Mouse (Mus musculus) frontal cortex, postnatal 25 days (tissue): ENCODE data around the gene Slc22a17.

Experiments
- DNase-seq, 2 experiments: peaks; one replicate each; pipeline ENCODE4 v3.0.0; 2022; ENCODE audit warnings: low spot score in 2 of 2

Slc22a17 gene

DNA sequence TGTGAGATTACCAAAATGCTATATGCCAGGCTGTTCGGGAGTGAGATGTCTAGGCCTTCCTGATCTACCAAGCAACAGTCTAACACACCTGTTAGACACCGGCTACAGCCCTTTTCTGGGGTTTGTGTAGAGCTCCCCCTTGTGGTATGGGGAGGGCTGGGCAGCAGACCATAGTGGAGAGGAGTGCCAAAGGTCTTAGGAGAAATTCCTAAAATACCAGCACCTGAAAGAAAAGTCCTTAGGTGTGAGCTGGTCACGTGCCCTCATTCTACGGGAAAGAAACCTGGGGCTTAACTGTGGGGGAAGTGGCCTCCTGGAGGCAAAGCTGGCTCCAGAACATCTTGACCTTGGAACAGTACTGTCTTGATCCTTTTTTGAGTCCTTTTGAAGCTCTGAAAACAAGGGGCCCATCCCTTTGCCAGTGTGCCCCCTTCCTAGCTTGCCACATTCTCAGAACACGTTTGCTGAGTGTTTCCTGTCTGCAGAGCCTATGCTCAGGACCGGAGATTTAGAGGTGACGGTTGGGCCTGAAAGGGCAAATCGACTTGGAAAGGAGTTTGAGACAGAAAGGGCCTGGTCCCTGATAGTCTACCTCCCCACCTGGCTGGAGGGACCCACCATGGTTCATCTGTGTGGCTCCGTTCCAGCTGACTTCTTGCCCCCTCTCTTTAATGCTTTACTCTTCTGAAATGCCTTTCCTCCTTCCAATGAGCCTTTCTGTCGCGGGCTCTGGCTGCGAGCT is 26.7 kb upstream of the Slc22a17 start:
- DNase-seq = peak; percentile 25 to 43

DNA sequence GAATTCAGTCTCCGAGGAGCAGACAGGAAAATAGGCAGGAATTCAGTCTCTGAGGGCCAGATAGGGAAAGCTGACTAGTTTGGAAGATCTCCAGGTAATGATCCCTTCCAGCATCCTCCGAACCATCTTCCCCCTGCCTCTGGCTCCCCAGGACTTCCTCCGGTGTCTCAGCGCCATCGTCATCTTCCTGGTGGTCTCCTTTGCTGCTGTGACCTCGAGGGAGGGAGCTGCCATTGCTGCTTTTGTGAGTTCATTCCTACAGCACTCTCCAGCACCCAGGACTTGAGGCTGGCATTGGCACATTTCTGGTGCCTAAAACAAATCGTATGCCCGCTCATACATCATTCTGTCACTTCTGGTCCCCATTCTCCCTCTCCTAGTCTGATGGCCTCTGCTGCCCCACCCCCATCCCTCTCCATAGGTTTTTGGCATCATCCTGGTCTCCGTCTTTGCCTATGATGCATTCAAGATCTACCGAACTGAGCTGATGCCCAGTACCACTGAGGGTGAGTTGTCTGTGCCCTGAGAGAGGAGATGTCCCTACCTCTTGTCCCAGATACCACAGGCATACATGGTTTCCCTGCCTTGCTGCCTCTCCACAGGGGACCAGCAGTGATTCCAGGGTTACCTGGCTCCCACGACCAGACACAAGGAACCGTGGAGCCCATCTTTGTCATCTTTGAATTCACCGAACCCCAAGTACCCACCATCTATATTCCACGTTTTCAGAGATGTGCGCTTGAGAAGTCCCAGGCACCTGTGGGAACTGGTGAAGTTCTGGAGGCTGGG is 25.7 kb upstream of the Slc22a17 start:
- DNase-seq = no peak

DNA sequence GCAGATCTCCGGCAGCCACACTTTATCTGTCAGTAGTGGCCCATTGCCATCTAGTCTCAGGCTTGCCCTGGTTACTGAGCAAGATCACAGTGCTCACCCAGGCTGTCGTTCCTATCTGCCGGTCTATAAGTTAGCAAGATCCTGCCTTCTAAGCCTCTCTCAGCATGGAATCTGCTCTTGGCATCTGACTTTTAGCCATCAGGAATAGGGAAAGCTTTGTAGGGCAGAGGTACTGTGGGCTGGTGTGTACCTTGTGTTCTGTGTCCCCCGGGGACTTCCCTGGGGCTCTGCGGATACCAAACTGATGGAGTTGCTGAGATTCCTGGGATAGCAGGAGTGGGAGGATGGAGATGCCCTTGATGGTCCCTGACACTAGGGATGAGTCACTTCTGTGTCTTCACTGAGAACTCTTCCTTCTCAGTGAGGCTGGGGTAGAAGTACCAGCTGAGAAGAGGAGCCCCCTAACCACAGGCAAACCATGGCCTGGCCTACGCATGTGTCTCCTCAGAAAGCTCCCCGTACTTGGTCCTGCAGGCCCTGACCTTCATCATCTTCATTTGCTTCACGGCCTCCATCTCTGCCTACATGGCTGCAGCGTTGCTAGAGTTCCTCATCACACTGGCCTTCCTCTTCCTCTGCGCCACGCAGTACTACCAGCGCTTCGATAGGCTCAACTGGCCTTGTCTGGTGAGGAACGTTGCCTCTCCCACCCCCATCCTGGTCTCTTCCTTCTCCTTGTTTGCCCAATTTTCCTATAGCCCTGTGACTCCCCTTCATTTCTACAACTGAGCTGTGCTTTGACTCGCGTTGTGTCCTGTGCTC is 24.6 kb upstream of the Slc22a17 start:
- DNase-seq = no peak

DNA sequence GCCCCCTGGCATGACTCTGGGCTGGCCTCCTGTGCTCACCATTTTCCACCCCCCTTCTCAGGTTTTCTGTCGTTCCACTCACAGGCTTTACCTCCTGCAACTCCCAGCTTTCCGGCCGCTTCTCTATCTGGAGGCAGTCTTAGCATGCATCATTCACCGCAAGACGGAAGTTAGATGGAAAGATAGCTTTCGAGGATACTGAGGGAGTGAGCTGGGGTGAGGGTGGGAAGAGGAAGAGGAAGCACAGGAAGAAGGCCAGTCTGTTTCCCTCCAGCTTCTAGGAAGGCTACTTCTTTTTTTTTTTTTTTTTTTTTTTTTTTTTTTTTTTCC is 23.9 kb upstream of the Slc22a17 start:
- DNase-seq = no peak

DNA sequence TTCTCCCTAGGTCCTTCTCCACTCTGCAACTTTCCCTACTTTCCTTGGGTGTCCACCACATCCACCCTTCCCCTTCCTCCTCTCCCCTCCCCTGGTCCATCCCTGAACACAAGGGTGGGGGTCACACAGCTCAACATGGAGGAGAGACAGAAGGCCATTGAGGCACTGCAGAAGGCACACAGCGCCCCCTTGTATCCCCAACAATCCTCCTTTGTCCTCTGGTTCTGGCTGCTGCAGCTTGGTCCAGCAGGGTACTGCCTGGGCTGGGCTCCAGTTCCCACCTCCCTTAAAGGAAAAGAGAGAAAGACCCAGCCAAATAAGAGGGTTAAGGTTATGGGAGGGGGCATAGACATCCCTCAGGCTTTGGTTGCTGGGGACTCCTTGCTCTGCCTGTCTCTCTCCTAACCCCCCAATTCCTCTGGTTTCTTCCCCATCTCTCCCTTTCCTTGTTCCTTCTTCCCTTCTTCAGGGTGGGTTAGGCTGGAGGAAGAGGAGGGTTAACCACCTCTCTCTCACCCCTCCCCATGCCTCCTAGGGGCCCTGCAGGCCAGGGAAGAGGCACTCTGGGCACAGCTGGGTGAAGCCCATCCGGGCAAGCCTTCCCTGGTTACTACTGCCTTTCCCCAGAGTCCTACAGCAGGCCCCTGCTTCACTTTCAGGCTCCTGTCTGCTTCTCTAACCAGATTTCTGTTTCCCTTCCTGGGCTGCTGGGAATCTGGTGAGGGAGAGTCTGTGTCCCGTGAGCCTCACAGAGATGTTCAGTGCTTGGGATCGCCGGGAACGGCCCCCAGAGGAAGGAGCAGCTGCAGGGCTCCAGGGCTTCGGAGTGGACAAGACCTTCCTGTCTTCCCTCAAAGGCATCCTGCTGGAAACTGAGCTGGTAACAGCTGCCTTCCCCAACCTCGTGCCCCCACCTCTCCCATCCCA is 23.2 kb upstream of the Slc22a17 start, which contains the start of gene Cmtm5:
Gene Cmtm5 (plus strand): TSS at position 358 of the 927 bp plus-strand sequence.
- peak; percentile 34 to 49 for DNase-seq

DNA sequence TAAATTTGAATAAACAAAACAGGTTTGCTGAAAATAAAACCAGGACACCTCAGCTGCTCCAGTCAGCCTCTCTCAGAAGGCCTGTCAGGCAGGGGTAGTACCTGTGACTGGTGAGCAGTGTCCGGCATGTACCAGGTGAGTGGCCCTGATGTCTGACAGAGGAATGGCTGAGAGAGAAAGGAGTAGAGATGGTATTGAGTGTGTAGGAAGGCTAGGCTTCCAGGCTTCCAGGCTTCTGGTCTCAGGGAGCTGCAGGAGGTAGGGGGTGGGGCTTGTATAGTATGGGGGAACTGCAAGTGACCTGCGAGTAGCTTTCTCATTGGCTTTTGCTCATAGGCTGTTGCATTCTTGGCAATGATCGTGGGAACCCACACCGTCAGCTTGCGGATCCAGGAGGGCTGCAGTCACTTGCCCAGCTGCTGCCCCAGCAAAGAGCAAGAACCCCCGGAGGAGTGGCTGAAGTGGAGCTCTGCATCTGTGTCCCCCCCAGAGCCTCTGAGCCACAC is 19.8 kb upstream of the Slc22a17 start, which contains the start of gene Il25:
Gene Il25 (plus strand): TSS at position 51 of the 506 bp plus-strand sequence.
- DNase-seq = no peak

DNA sequence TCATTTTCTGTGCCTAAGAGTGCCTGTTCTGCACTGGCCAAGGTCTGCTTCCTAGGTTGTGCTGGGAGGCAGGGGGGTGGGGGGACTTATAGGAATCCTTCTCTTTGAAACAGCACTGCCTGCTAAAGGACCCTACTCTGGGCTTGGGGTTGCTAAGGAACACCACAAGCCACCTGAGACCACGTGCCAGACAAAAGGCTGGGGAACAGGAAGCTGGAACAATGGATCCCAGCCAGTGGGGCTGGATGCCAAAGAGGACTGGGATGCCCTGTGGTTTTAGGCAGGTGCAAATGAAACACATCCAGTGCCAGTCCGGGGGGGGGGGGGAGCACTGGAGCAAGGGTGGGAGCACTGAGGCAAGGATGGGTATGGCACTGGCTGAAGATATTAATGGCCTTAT is 17.5 kb upstream of the Slc22a17 start:
- DNase-seq = no peak

DNA sequence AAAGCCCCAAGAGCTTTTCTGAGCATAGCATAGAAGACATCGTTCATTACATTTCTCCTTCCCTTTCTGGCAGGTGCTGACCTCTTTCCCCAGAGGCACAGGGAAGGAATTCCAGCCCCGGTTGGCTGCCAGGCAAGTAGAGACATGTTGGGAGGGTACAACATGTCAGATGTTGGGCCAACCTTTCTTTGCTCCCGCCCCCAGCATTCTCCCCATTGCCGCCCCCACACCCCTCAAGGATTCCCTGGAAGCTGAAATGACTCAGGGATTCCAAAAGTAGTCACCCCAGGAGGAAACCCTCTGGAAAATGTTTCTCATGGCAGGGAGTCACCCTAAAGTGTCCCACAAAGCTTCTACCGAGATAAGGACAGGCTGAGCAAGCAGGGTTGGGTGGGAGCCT is 16.9 kb upstream of the Slc22a17 start:
- DNase-seq = no peak

DNA sequence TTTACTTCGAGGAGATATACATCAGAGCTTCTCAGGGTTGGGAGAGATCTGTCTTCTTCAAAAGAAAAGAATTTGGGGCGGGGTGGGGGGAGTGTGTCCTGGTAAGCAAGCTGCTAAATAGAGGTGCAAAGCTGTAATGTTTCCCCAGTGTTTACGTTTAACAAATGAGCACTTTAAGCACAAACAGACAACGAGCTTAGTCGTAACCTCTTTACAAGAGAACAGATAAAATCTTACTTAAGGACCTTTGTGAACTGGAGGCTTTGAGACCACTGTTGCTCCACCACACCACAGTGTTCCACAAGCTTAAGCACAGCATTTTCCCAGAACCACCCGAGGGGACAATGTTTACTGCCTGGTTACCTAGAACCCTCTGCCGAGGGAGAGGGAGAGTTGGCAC is 14.4 kb upstream of the Slc22a17 start:
- DNase-seq = no peak

DNA sequence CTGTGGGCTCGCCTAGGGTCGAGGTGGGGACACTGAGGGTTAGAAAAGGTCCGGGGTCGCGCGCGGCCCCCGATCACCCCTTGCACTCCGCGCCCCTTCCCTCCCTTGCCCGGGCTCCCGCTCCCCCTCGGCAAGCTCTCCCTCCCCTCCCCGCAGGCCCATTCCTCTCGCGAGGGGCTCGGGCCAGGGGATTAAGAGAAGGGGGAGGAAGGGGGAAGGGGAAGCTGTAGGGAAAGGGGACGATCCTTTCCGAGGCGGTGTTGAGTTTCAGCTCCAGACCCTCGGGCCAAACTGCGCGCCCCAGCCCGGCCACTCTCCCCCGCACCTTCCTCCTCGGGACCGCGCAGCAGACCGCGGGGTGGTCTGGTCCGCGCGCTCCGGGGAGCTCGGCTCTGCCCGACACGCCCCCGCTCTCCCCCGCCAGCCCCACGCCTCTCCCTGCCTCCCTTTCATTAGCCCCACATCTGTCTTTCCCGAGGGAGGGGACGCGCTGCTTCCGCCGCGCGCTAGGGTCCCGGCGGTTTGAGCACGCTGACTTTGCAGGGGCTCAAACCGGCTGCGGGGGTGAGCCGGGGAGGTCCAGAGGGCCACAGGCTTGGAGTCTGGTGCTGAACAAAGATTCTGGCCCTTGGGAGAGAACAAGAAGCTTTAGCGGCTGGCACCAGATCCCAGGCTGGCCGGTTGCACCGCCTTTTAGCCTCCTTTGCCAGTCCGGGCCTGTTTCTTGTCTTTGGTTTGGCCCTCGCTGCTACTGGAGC is 13.6 kb upstream of the Slc22a17 start:
- peak; percentile 16 to 18 for DNase-seq

DNA sequence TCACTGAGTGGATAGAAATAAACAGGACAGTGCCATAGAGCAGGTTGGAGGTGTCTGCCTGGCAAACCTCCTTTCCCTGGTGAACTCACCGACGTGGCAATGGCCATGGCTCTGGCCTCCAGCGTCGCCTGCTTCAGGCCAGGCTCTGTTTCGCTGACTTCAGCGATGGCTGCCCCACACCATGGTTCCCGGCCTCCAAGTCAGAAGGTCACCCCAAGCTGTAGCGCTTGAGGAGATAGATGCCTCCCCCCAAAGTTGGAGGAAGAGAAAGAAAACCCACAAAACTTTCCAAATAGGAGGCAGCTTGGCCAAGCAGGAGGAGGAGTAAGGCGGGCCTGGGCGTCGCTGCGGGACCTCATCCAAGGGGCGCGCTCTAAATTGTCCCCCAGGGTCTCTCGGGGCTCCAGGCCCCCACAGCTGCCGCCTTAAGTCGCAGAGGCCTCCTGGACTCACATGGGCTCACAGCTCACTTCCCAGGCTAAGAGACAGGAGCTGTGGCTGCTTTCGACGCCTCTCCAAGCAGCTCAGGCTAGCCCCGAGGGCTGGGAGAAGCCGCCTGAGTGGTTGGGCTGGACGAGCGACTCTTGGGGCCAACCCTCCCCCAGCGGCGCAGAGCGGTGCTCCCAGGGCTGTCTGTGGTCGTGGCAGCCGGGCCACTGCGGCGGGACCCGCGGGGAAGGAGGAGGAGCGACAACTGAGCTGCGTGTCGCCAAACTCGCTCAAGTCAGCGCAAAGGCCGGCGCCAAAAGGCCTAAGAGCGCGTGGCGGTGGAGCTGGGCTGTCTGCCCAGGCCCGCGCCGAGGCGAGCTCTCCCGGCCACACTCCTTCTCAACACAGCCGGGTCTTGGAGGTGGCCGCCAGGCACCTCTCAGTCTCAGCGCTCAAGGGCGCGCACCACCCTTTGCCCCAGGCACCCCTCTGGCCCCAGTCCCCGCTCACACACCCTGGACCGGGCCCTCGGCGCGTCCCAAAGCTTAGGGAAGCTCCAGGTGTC is 12.7 kb upstream of the Slc22a17 start, which contains the start of gene Efs:
Gene Efs (minus strand): TSS at position 778 of the 994 bp plus-strand sequence.
- DNase-seq = peak; percentile 17 to 23

DNA sequence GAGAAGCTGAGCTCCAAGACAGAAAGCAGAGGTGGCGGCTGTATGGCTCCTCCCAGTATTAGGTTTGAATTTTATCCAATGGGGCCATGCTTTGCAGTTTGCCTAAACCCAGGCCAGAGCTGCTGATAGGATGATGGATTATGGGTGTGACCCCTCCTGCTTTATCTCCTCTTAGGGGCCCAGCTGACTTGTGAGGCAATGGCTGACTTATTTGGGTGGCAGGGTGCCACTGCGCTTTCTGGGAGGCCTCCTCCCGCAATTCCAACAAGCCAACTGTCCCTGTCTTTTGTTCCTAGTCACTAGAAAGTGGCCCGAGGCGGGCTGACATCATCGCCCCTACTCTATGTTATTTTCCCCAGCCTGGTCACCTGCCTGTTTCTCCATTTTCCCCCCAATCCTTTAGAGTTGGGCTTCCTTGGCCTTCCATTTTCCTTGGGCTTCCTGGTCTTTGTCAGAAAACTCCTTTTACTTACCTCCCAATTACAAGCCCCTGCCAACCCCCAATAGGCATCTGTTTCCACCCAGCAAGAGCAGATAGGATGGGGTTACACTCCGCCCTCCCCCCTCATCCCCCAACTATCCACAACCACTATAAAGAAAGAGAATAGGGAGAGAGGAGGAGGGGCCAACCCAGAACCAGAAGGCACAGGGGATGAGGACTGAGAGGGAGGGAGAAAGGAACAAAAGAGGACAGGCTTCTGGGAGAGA is 11.9 kb upstream of the Slc22a17 start:
- DNase-seq = no peak

DNA sequence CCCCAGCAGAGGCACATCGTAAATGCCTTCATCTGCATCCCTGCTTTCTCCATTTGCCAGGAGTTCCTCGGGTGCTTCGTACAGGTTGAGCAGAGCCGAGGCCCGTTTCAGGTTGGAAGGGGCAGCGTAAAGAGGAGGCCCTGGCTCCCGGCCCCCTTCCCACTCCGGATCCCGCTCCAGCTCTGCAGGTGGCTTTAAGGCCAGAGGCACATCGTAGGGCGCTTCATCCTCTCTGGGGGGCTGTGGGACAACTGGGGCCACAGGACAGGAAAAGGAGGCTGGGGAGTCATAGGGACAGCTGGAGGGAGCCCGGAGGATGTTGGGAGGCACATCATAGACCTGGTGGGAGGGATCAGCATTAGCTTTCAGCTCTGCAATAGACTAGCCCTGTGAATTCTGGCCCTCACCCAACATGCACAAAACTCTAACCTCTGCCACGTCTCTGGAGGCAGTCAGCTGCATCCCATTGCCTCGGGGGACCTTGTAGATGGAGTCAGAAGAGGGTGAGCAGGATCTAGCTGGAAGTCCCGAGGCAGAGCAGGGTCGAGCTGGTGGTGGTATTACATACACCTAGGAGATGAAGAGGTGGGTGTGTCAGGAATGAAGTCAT is 7.2 kb upstream of the Slc22a17 start:
- no peak for DNase-seq

DNA sequence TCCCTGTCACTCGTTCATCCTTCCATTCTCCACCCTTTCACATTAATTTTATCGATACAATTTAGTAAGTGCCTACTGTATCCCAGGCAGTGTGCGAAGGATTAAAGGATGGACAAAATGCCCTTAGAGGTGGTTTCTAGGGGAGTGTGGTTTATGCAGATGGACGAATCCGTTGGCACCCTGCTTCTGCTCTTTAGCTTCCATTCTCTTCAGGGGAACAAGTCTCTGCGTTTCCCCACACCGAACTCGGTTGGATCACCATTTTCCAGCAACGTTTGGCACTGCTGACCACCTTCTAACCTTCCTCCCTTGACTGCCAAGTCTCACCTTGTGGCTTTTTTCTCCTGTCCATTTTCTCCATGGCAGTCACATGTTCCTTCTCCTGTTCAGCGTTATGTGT is 411 bp upstream of the Slc22a17 start:
- DNase-seq = no peak

DNA sequence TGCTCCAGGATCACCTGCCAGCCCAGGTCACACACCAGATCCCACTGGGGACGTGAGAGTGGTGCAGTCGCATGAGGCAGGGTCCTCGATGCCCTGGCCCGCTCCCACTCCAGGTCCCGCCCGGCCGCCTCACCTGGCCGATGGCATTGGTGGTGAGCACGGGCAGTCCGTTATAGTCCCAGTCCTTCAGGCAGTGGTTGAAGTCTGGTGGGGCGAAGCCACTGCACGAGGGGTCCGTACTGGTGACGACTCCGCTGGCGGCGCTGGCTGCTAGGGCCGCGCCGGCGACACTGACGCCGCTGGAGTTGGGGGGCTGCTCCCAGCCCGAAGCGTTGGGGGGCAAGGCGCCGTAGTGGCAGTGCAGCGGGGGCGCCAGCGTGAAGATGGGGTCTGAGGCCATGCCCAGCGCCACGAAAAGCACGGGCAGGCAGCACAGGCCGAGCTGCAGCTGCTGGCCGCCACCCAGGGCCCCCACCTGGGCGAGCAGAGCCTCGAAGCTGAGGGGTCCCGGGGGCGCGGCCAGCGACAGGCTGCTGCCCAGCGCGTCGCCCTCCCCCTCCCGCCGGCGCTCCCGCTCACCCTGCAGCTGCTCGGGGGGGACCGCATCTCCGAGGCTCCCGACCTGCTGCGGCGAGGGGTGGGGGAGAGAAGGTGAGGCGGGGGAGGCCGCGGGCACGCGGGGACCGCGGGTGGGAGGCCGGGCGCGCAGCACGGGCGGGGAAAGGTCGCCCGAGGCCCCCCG is 652 bp downstream of the Slc22a17 start:
- DNase-seq = no peak

DNA sequence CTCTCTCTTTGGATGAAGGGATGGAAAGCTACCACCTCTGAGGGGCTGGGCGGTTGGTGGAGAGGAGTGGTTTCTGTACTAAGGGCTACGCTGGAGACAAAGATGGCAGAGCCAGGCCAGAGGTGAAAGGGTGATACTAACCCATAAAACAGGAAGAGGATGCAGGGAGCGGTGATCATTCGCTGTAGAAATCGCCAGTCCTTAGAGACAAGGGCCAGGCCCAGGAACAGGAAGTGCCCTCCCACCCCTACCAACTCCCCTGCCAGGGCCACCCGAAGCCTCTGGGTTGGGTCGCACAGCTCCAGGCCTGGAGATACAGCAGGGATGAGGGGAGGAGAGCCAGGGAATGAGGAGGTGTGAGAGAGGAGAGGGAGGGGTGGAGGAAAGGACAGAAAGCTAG is 4.2 kb downstream of the Slc22a17 start:
- DNase-seq = no peak

DNA sequence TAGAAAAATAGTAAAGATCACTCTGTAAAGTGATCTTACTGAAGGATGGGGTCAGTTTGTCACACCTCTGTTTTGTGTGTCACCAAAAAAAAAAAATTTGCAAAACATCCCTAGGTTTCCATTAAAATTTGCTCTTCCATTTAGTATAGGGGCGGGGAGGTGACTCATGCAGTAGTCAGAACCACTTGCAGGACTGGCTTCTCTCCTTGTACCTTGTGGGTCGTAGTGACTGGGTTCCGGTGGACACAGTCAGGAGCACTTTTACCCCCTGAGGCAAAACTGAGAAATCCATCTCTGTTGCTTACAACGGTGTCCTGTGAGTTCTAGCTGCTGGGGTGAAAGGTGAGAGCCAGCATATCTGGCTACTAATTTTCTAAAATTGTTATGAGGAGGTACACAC is 9.3 kb downstream of the Slc22a17 start:
- no peak for DNase-seq
